ENCODE assay signal across 17 mouse cellular contexts in the genomic region with DNA sequence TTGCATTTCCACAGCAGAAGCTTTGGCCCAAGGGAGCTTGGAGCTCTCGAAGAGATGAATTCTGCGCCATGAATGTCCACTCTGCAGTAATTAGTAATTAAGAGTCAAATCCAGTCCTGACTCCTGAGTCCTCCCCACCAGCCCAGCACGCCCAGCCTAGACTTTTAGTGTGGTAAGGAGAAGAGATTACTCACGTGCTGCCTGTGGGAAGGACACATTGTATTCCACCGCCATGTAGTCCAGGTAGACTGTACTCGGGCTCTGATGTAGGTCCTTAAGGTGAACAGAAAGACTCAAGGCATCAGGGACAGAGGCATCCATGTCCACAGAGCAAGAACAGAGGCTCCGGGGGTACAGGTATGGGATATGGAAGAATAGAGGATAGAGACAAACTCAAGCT. TPM values are rescaled to one million over a fixed set of nuclear protein-coding genes. Genes with fewer than 3 reads are reported as not detected.
DNase-seq lines count a peak whose midpoint lies in the region; ATAC-seq and TF ChIP-seq lines count a peak whose summit lies in the region.
"Had no signal": no experiment of that assay in that cellular context is flagged by ENCODE, and none has a peak within 500 bp of the region (broad histone marks: within the 10 kb centered on the region; RNA-seq: fewer than 3 reads in every experiment).

No protein-coding gene starts in this region.

- dilution Hi-C loops in CH12.LX (cut with MboI; ENCODE audit: extremely low pct_ligation_motif_present, extremely low pct_unique_long_range_greater_than_20kb, low sequenced_read_pairs) = no loop called here

- TF ChIP-seq EP300 in CH12.LX (IDR thresholded peaks at IDR 0.05; ENCODE audit: low read length) = no peak

- no peak overlapping the region for H3K4me3 ChIP-seq in limb, embryonic 12.5 days (replicated peaks)
- H3K4me3 ChIP-seq in limb, embryonic 10.5 days = no peak overlapping the region
- peak overlapping the region; percentile 0 to 70 (median 66) for H3K4me3 ChIP-seq in CH12.LX (replicated peaks in 1 of 3; ENCODE audit: low read depth in 2 of 3, low read length in 2 of 3, poor library complexity in 1 of 3)
- no peak overlapping the region for H3K4me3 ChIP-seq in intestine, postnatal 0 days (ENCODE audit: low read depth, low read length)
- H3K4me3 ChIP-seq in kidney, embryonic 15.5 days (replicated peaks) = no peak overlapping the region

- no peak for TF ChIP-seq CTCF in CH12.LX (conservative IDR thresholded peaks at IDR 0.05 in 1 of 2, IDR thresholded peaks at IDR 0.05 in 1 of 2; ENCODE audit: low read depth in 2 of 2, low read length in 2 of 2)
- no peak for TF ChIP-seq CTCF in intestine, postnatal 0 days (IDR thresholded peaks at IDR 0.05; ENCODE audit: low read depth)

- no peak for ATAC-seq in limb, embryonic 12.5 days (ENCODE audit: insufficient number of reproducible peaks, insufficient read depth, low FRiP score, low TSS enrichment, low read depth)
- ATAC-seq in intestine, postnatal 0 days = no peak
- ATAC-seq in kidney, embryonic 15.5 days (replicated peaks; ENCODE audit: low FRiP score) = no peak
- ATAC-seq: forebrain, postnatal 0 days had no signal

- intact Hi-C loops in left cerebral cortex, postnatal 4 days (cut with DNase I) = no loop called here

- H3K9me3 ChIP-seq in limb, embryonic 12.5 days = no peaks in the 10 kb centered on the region
- no peaks in the 10 kb centered on the region for H3K9me3 ChIP-seq in limb, embryonic 10.5 days (replicated peaks)
- H3K9me3 ChIP-seq in CH12.LX (replicated peaks; ENCODE audit: low read length) = no peaks in the 10 kb centered on the region
- H3K9me3 ChIP-seq in intestine, postnatal 0 days (ENCODE audit: control insufficient read depth) = no peaks in the 10 kb centered on the region
- no peaks in the 10 kb centered on the region for H3K9me3 ChIP-seq in kidney, embryonic 15.5 days (replicated peaks)
- H3K9me3 ChIP-seq: heart, embryonic 10.5 days had no signal

- H3K27ac ChIP-seq in limb, embryonic 12.5 days = 0 out of 2 replicates have a peak overlapping the region, but pooled peaks have one; percentile 9
- H3K27ac ChIP-seq in limb, embryonic 10.5 days = no peak overlapping the region
- peak overlapping the region; percentile 95 for H3K27ac ChIP-seq in CH12.LX (ENCODE audit: insufficient read depth, low read depth)
- peak overlapping the region; percentile 21; the same call in 1 of the 2 replicates for H3K27ac ChIP-seq in intestine, postnatal 0 days (ENCODE audit: low read depth, low read length)
- H3K27ac ChIP-seq in kidney, embryonic 15.5 days = no peak overlapping the region

- H3K4me2 ChIP-seq in limb, embryonic 12.5 days = no peak overlapping the region
- peak overlapping the region; percentile 65; the same call in 1 of the 2 replicates for H3K4me2 ChIP-seq in CH12.LX (ENCODE audit: insufficient read depth, low read depth, poor library complexity, severe bottlenecking)
- H3K4me2 ChIP-seq in intestine, postnatal 0 days (replicated peaks; ENCODE audit: low read depth) = no peak overlapping the region
- no peak overlapping the region for H3K4me2 ChIP-seq in kidney, embryonic 15.5 days

- in situ Hi-C loops in CH12.LX (cut with MboI; ENCODE audit: low pct_ligation_motif_present, low pct_unique_long_range_greater_than_20kb, low sequenced_read_pairs) = no loop called here

- H3K9ac ChIP-seq in limb, embryonic 12.5 days (replicated peaks) = no peak overlapping the region
- peak overlapping the region; percentile 4; the same call in 1 of the 2 replicates for H3K9ac ChIP-seq in CH12.LX (ENCODE audit: insufficient read depth, low read depth)
- no peak overlapping the region for H3K9ac ChIP-seq in intestine, postnatal 0 days (ENCODE audit: low read depth, low read length)
- no peak overlapping the region for H3K9ac ChIP-seq in kidney, embryonic 15.5 days
- H3K9ac ChIP-seq: forebrain, postnatal 0 days had no signal

- no peaks in the 10 kb centered on the region for H3K27me3 ChIP-seq in limb, embryonic 12.5 days
- no peaks in the 10 kb centered on the region for H3K27me3 ChIP-seq in limb, embryonic 10.5 days (ENCODE audit: low read depth, poor library complexity, severe bottlenecking)
- no peaks in the 10 kb centered on the region for H3K27me3 ChIP-seq in CH12.LX (replicated peaks)
- H3K27me3 ChIP-seq in intestine, postnatal 0 days (replicated peaks; ENCODE audit: control insufficient read depth, insufficient read depth, low read length) = no peaks in the 10 kb centered on the region
- H3K27me3 ChIP-seq in kidney, embryonic 15.5 days = no peaks in the 10 kb centered on the region

- no peak for TF ChIP-seq POLR2A in CH12.LX (IDR thresholded peaks at IDR 0.05; ENCODE audit: low read depth, low read length)

- peaks cover 25% of the 10 kb centered on the region for H3K4me1 ChIP-seq in limb, embryonic 12.5 days (replicated peaks)
- peaks cover 36% of the 10 kb centered on the region for H3K4me1 ChIP-seq in limb, embryonic 10.5 days
- H3K4me1 ChIP-seq in CH12.LX (ENCODE audit: control insufficient read depth in 1 of 2, insufficient read depth in 2 of 2) = peaks cover 24 to 76% of the 10 kb centered on the region in 2 experiments
- H3K4me1 ChIP-seq in intestine, postnatal 0 days (replicated peaks; ENCODE audit: control insufficient read depth, insufficient read depth, low read length) = 0 out of 2 replicates have a peak, but pooled peaks cover 8% of the 10 kb centered on the region
- H3K4me1 ChIP-seq in kidney, embryonic 15.5 days = peaks cover 43% of the 10 kb centered on the region

- WGBS in limb, embryonic 12.5 days = 92% methylated on average over 7 of the region's 7 CpGs
- 94% methylated on average over 7 of the region's 7 CpGs for WGBS in limb, embryonic 10.5 days
- 86% methylated on average over 7 of the region's 7 CpGs for WGBS in intestine, postnatal 0 days
- 91% methylated on average over 7 of the region's 7 CpGs for WGBS in kidney, embryonic 15.5 days

- TF ChIP-seq RAD21 in CH12.LX (IDR thresholded peaks at IDR 0.05; ENCODE audit: low read depth, low read length) = no peak

- peaks cover 60% of the 10 kb centered on the region for H3K36me3 ChIP-seq in limb, embryonic 12.5 days
- H3K36me3 ChIP-seq in limb, embryonic 10.5 days = peaks cover 75% of the 10 kb centered on the region
- peaks cover 38 to 55% of the 10 kb centered on the region in 2 experiments for H3K36me3 ChIP-seq in CH12.LX (replicated peaks in 1 of 2; ENCODE audit: control insufficient read depth in 1 of 2, insufficient read depth in 1 of 2, low read length in 1 of 2)
- peaks cover 56% of the 10 kb centered on the region for H3K36me3 ChIP-seq in intestine, postnatal 0 days (ENCODE audit: control insufficient read depth, insufficient read depth)
- H3K36me3 ChIP-seq in kidney, embryonic 15.5 days = peaks cover 68% of the 10 kb centered on the region

- DNase-seq in cerebellum, adult 9-10 months = peak; percentile 47
- no peak for DNase-seq in cerebellum, adult 18-20 months
- DNase-seq in limb, embryonic 10.5 days (ENCODE audit: low spot score) = no peak
- no peak for DNase-seq in CH12.LX (ENCODE audit: extremely low read depth)
- no peak for DNase-seq in left cerebral cortex, postnatal 4 days
- DNase-seq: adrenal gland, postnatal 36 days; cerebellum, postnatal 36 days; forebrain, postnatal 0 days; gastrocnemius, postnatal 25 days; kidney, adult 11 months had no signal

- peaks cover 49% of the 10 kb centered on the region for H3K79me2 ChIP-seq in CH12.LX (replicated peaks; ENCODE audit: control insufficient read depth, extremely low read depth, insufficient read depth, poor library complexity, severe bottlenecking)

RNA-seq across cellular contexts. Expression of gene Cd68, which starts 1.1 kb away (rescaled TPM):
- 5.9 and 8.0 TPM in 2 replicates for polyA plus RNA-seq in limb, embryonic 12.5 days (2016; fragmentation: Nextera tagmentation; extraction: Ambion mirVana)
- 3.5 and 3.6 TPM in 2 replicates for polyA plus RNA-seq in limb, embryonic 10.5 days (2016; fragmentation: Nextera tagmentation; extraction: Ambion mirVana)
- total RNA-seq in CH12.LX (2012; rRNA removed) (74.8 and 82.2 TPM in 2 replicates), CH12.LX (2014; rRNA removed) (122 TPM in 2 replicates)
- 235 and 343 TPM in 2 replicates for polyA plus RNA-seq in CH12.LX (2012; ENCODE audit: insufficient read length, low read depth)
- 20.9 and 21.0 TPM in 2 replicates for polyA plus RNA-seq in intestine, postnatal 0 days (2015; fragmentation: Nextera tagmentation; extraction: Ambion mirVana)
- 1 to 10 TPM; 7.1 to 8.5 TPM for total RNA-seq in left cerebral cortex, postnatal 4 days (2021)
- 10.0 and 14.1 TPM in 2 replicates for polyA plus RNA-seq in kidney, embryonic 15.5 days (2015; fragmentation: Nextera tagmentation; extraction: Ambion mirVana)

RNA-seq across cellular contexts. Expression of gene Mpdu1, which starts 2.4 kb away (rescaled TPM):
- polyA plus RNA-seq in limb, embryonic 12.5 days (2016; fragmentation: Nextera tagmentation; extraction: Ambion mirVana) = 62.6 and 64.3 TPM in 2 replicates
- polyA plus RNA-seq in limb, embryonic 10.5 days (2016; fragmentation: Nextera tagmentation; extraction: Ambion mirVana) = 66.8 and 74.2 TPM in 2 replicates
- total RNA-seq in CH12.LX (2012; rRNA removed) = 110 and 150 TPM in 2 replicates
- total RNA-seq in CH12.LX (2014; rRNA removed) = 175 and 210 TPM in 2 replicates
- polyA plus RNA-seq in CH12.LX (2012; ENCODE audit: insufficient read length, low read depth) = 185 and 210 TPM in 2 replicates
- polyA plus RNA-seq in intestine, postnatal 0 days (2015; fragmentation: Nextera tagmentation; extraction: Ambion mirVana) = 95.7 and 96.6 TPM in 2 replicates
- total RNA-seq in left cerebral cortex, postnatal 4 days (2021) = 10 to 100 TPM; 83.6 to 85.3 TPM
- 71.8 and 78.0 TPM in 2 replicates for polyA plus RNA-seq in kidney, embryonic 15.5 days (2015; fragmentation: Nextera tagmentation; extraction: Ambion mirVana)

RNA-seq across cellular contexts. Expression of gene Eif4a1, which starts 7.4 kb away (rescaled TPM):
- polyA plus RNA-seq in limb, embryonic 12.5 days (2016; fragmentation: Nextera tagmentation; extraction: Ambion mirVana) = 569 and 701 TPM in 2 replicates
- polyA plus RNA-seq in limb, embryonic 10.5 days (2016; fragmentation: Nextera tagmentation; extraction: Ambion mirVana) = 678 and 791 TPM in 2 replicates
- total RNA-seq in CH12.LX (2012; rRNA removed) (1,622 and 2,071 TPM in 2 replicates), CH12.LX (2014; rRNA removed) (2,161 and 2,200 TPM in 2 replicates)
- 1,500 and 1,728 TPM in 2 replicates for polyA plus RNA-seq in CH12.LX (2012; ENCODE audit: insufficient read length, low read depth)
- 279 and 291 TPM in 2 replicates for polyA plus RNA-seq in intestine, postnatal 0 days (2015; fragmentation: Nextera tagmentation; extraction: Ambion mirVana)
- total RNA-seq in left cerebral cortex, postnatal 4 days (2021) = 100 to 1,000 TPM; 661 to 680 TPM
- 586 and 589 TPM in 2 replicates for polyA plus RNA-seq in kidney, embryonic 15.5 days (2015; fragmentation: Nextera tagmentation; extraction: Ambion mirVana)

RNA-seq across cellular contexts. Expression of gene Sox15, which starts 9.7 kb away (rescaled TPM):
- 0.68 TPM in 1 of 2 replicates, not detected in the other for polyA plus RNA-seq in limb, embryonic 12.5 days (2016; fragmentation: Nextera tagmentation; extraction: Ambion mirVana)
- 0.16 TPM in 1 of 2 replicates, not detected in the other for polyA plus RNA-seq in limb, embryonic 10.5 days (2016; fragmentation: Nextera tagmentation; extraction: Ambion mirVana)
- 0.17 and 0.34 TPM in 2 replicates for total RNA-seq in CH12.LX (2012; rRNA removed)
- total RNA-seq in CH12.LX (2014; rRNA removed) = not detected in 2 replicates
- polyA plus RNA-seq in CH12.LX (2012; ENCODE audit: insufficient read length, low read depth) = 0.48 and 0.54 TPM in 2 replicates
- not detected in 2 replicates for polyA plus RNA-seq in intestine, postnatal 0 days (2015; fragmentation: Nextera tagmentation; extraction: Ambion mirVana)
- not detected for total RNA-seq in left cerebral cortex, postnatal 4 days (2021)
- polyA plus RNA-seq in kidney, embryonic 15.5 days (2015; fragmentation: Nextera tagmentation; extraction: Ambion mirVana) = 0.18 and 0.19 TPM in 2 replicates
- total RNA-seq: adrenal gland, postnatal 36 days; forebrain, postnatal 0 days; gastrocnemius, postnatal 25 days; heart, postnatal 25 days; layer of hippocampus, postnatal 10 days had no signal
- polyA plus RNA-seq: forebrain, postnatal 0 days; neural tube, embryonic 14.5 days had no signal

RNA-seq across cellular contexts. Expression of gene Senp3, which starts 17.0 kb away (rescaled TPM):
- 132 and 140 TPM in 2 replicates for polyA plus RNA-seq in limb, embryonic 12.5 days (2016; fragmentation: Nextera tagmentation; extraction: Ambion mirVana)
- polyA plus RNA-seq in limb, embryonic 10.5 days (2016; fragmentation: Nextera tagmentation; extraction: Ambion mirVana) = 149 and 151 TPM in 2 replicates
- total RNA-seq in CH12.LX (2012; rRNA removed) (116 and 157 TPM in 2 replicates), CH12.LX (2014; rRNA removed) (256 TPM in 2 replicates)
- 303 and 317 TPM in 2 replicates for polyA plus RNA-seq in CH12.LX (2012; ENCODE audit: insufficient read length, low read depth)
- polyA plus RNA-seq in intestine, postnatal 0 days (2015; fragmentation: Nextera tagmentation; extraction: Ambion mirVana) = 26.7 and 27.6 TPM in 2 replicates
- 100 to 1,000 TPM; 117 to 129 TPM for total RNA-seq in left cerebral cortex, postnatal 4 days (2021)
- 91.6 and 95.2 TPM in 2 replicates for polyA plus RNA-seq in kidney, embryonic 15.5 days (2015; fragmentation: Nextera tagmentation; extraction: Ambion mirVana)

Comparison
In these comparisons a context has a peak if more than half of its experiments do, and no peak if none do; other contexts are left out.
1. H3K27ac ChIP-seq: peak in limb, embryonic 12.5 days (single experiment), CH12.LX (single experiment) and intestine, postnatal 0 days (single experiment); none in limb, embryonic 10.5 days (single experiment) and kidney, embryonic 15.5 days (single experiment).
2. H3K4me3 ChIP-seq: peak in CH12.LX (3 of 3); none in limb, embryonic 12.5 days (single experiment), limb, embryonic 10.5 days (single experiment), intestine, postnatal 0 days (single experiment) and kidney, embryonic 15.5 days (single experiment).
3. RNA of gene Cd68, which starts 1.1 kb away (polyA plus RNA-seq): 235 to 343 TPM in CH12.LX; 20.9 to 21.0 TPM in intestine, postnatal 0 days, 10.0 to 14.1 TPM in kidney, embryonic 15.5 days, 5.9 to 8.0 TPM in limb, embryonic 12.5 days and 3.5 to 3.6 TPM in limb, embryonic 10.5 days; every median in the first group is over 10 times any median in the second.